Mouse (Mus musculus) myocyte (in vitro differentiated cells): ENCODE measurements around the gene Btg1. TPM values are rescaled to one million over a fixed set of nuclear protein-coding genes. Genes with fewer than 3 reads are reported as not detected.
A peak's percentile ranks its signal among the peaks of the same experiment; 100 is the strongest.

ENCODE experiments used
- H3K27me3 ChIP-seq: one replicate; pipeline ENCODE4 v1.6.1; 2011; ENCODE audit not compliant: control insufficient read depth, insufficient read depth, insufficient read length
- H3K36me3 ChIP-seq: one replicate; pipeline ENCODE4 v1.6.1; 2011; ENCODE audit not compliant: control insufficient read depth, insufficient read depth
- H3K4me2 ChIP-seq: one replicate; pipeline ENCODE4 v1.6.1; 2011; ENCODE audit warnings: low read depth, control low read depth
- H3K4me3 ChIP-seq: one replicate; pipeline ENCODE4 v1.5.1; 2011; ENCODE audit warnings: mild to moderate bottlenecking, control low read depth, moderate library complexity
- H3K79me2 ChIP-seq: one replicate; pipeline ENCODE4 v1.6.1; 2011; ENCODE audit not compliant: control insufficient read depth, insufficient read depth
- H3ac ChIP-seq: one replicate; pipeline ENCODE4 v1.6.1; 2011; ENCODE audit not compliant: control insufficient read depth, insufficient read length
- CEBPB ChIP-seq: IDR thresholded peaks from 2 replicates; pipeline ENCODE4 v1.6.1; 2011; ENCODE audit warnings: mild to moderate bottlenecking, moderate library complexity; ENCODE audit not compliant: poor library complexity, insufficient read depth, severe bottlenecking
- E2F4 ChIP-seq: IDR thresholded peaks from one replicate; pipeline ENCODE4 v1.6.1; 2011; ENCODE audit warnings: mild to moderate bottlenecking, control low read depth, moderate library complexity; ENCODE audit not compliant: insufficient read depth
- MAX ChIP-seq: IDR thresholded peaks from one replicate; pipeline ENCODE4 v1.6.1; 2011; ENCODE audit warnings: low read depth, mild to moderate bottlenecking, control low read depth
- MYOD1 ChIP-seq, 3 experiments: IDR thresholded peaks; one replicate each; pipeline ENCODE4 v1.6.1; 2011; ENCODE audit warnings: control low read depth in 2 of 3, low read depth in 2 of 3, mild to moderate bottlenecking in 2 of 3, moderate library complexity in 1 of 3; ENCODE audit not compliant: insufficient read length in 2 of 3, control insufficient read depth in 1 of 3
- MYOG ChIP-seq, 3 experiments: IDR thresholded peaks; one replicate each; pipeline ENCODE4 v1.6.1; 2011; ENCODE audit warnings: control low read depth in 2 of 3, low read depth in 2 of 3, mild to moderate bottlenecking in 2 of 3; ENCODE audit not compliant: insufficient read length in 2 of 3, control insufficient read depth in 1 of 3, insufficient read depth in 1 of 3
- POLR2A ChIP-seq: IDR thresholded peaks from one replicate; pipeline ENCODE4 v1.6.1; 2011; ENCODE audit warnings: low read depth, mild to moderate bottlenecking, control low read depth, moderate library complexity; ENCODE audit not compliant: insufficient read length
- POLR2AphosphoS2 ChIP-seq: IDR thresholded peaks from one replicate; pipeline ENCODE4 v1.6.1; 2011; ENCODE audit warnings: low read depth, control low read depth; ENCODE audit not compliant: insufficient read length
- REST ChIP-seq: IDR thresholded peaks from one replicate; pipeline ENCODE4 v1.6.1; 2011; ENCODE audit warnings: mild to moderate bottlenecking, control low read depth, moderate library complexity; ENCODE audit not compliant: insufficient read depth, insufficient read length
- SRF ChIP-seq: IDR thresholded peaks from one replicate; pipeline ENCODE4 v1.6.1; 2011; ENCODE audit warnings: low read depth; ENCODE audit not compliant: control insufficient read depth, insufficient read length
- TCF12 ChIP-seq: IDR thresholded peaks from one replicate; pipeline ENCODE4 v1.6.1; 2011; ENCODE audit warnings: mild to moderate bottlenecking, control low read depth; ENCODE audit not compliant: poor library complexity, insufficient read depth, severe bottlenecking
- TCF3 ChIP-seq: IDR thresholded peaks from one replicate; pipeline ENCODE4 v1.6.1; 2011; ENCODE audit warnings: low read depth, control low read depth; ENCODE audit not compliant: insufficient read length
- USF1 ChIP-seq: IDR thresholded peaks from one replicate; pipeline ENCODE4 v1.6.1; 2011; ENCODE audit warnings: low read depth, mild to moderate bottlenecking, control low read depth, moderate library complexity
- polyA plus RNA-seq: library from polyadenylated mRNA; unstranded; fragments of >200 nt; fragmentation: generic; extraction: Trizol; gene quantifications from one replicate; pipeline ENCODE4 v1.2.1, GENCODE M21; 2012; ENCODE audit warnings: missing spikeins

Btg1 gene
- polyA plus RNA-seq, 1 experiment: 49.9 TPM

GRCm38 (mm10) chr10:96617951-96618575 is 1.3 kb downstream of the Btg1 start:
- H3K36me3 ChIP-seq: peaks cover 37% of the 10 kb centered on the region
- H3K4me3 ChIP-seq: peak overlapping the region; percentile 99
- TF ChIP-seq POLR2AphosphoS2 (peak; percentile 45), MAX (no peak), REST (no peak), MYOG (IDR thresholded peaks at IDR 0.05; ENCODE audit: control insufficient read depth in 1 of 3, insufficient read depth in 1 of 3, insufficient read length in 2 of 3, low read depth in 2 of 3) (no peak)
- peak overlapping the region; percentile 74 for H3ac ChIP-seq
- peaks cover 60% of the 10 kb centered on the region for H3K79me2 ChIP-seq
- no peaks in the 10 kb centered on the region for H3K27me3 ChIP-seq
- peak overlapping the region; percentile 62 for H3K4me2 ChIP-seq

- Histone ChIP-seq H3K27me3 (no peaks in the 10 kb centered on the region), H3K79me2 (peaks cover 82% of the 10 kb centered on the region), H3K4me2 (peak overlapping the region; percentile 90), H3ac (no peak overlapping the region), H3K36me3 (peaks cover 43% of the 10 kb centered on the region), H3K4me3 (peak overlapping the region; percentile 99)
- TF ChIP-seq E2F4 (no peak), REST (no peak), MYOD1 (IDR thresholded peaks at IDR 0.05; ENCODE audit: control insufficient read depth in 1 of 3, insufficient read length in 2 of 3, low read depth in 2 of 3) (no peak), POLR2AphosphoS2 (peak; percentile 24), MAX (no peak)
These were observed 3.4 kb downstream of the Btg1 start for GRCm38 (mm10) chr10:96619951-96620889.

GRCm38 (mm10) chr10:96620890-96621271 is 4.1 kb downstream of the Btg1 start:
- H3K36me3 ChIP-seq: peaks cover 43% of the 10 kb centered on the region
- H3ac ChIP-seq: no peak overlapping the region
- H3K4me3 ChIP-seq: peak overlapping the region; percentile 99
- peaks cover 88% of the 10 kb centered on the region for H3K79me2 ChIP-seq
- TF ChIP-seq E2F4 (no peak), MAX (no peak), POLR2AphosphoS2 (peak; percentile 82), POLR2A (peak; percentile 51), CEBPB (no peak), MYOG (IDR thresholded peaks at IDR 0.05; ENCODE audit: control insufficient read depth in 1 of 3, insufficient read depth in 1 of 3, insufficient read length in 2 of 3, low read depth in 2 of 3) (no peak), MYOD1 (IDR thresholded peaks at IDR 0.05; ENCODE audit: control insufficient read depth in 1 of 3, insufficient read length in 2 of 3, low read depth in 2 of 3) (peak in 1 of 3 experiments; percentile 8), REST (no peak), TCF12 (no peak), TCF3 (no peak), USF1 (no peak), SRF (no peak)
- peak overlapping the region; percentile 90 for H3K4me2 ChIP-seq
- no peaks in the 10 kb centered on the region for H3K27me3 ChIP-seq

GRCm38 (mm10) chr10:96621361-96621945 is 4.6 kb downstream of the Btg1 start:
- Histone ChIP-seq H3K27me3 (no peaks in the 10 kb centered on the region), H3K4me3 (peak overlapping the region; percentile 99), H3ac (no peak overlapping the region), H3K4me2 (peak overlapping the region; percentile 90), H3K79me2 (peaks cover 94% of the 10 kb centered on the region), H3K36me3 (peaks cover 43% of the 10 kb centered on the region)
- TF ChIP-seq CEBPB (no peak), USF1 (no peak), MYOD1 (IDR thresholded peaks at IDR 0.05; ENCODE audit: control insufficient read depth in 1 of 3, insufficient read length in 2 of 3, low read depth in 2 of 3) (no peak), E2F4 (no peak), MYOG (IDR thresholded peaks at IDR 0.05; ENCODE audit: control insufficient read depth in 1 of 3, insufficient read depth in 1 of 3, insufficient read length in 2 of 3, low read depth in 2 of 3) (no peak), TCF3 (no peak)
